Mouse (Mus musculus) CH12.LX (cell line): ENCODE results near the gene Cs. TPM values are rescaled to one million over a fixed set of nuclear protein-coding genes. Genes with fewer than 3 reads are reported as not detected.

ENCODE experiments used
- DNase-seq: peaks from one replicate; pipeline ENCODE4 v3.0.0-alpha.2; 2013; ENCODE audit errors: extremely low read depth
- H3K27ac ChIP-seq: 2 replicates; pipeline ENCODE4 v1.5.1; 2012; ENCODE audit warnings: low read depth, mild to moderate bottlenecking, control low read depth, moderate library complexity; ENCODE audit not compliant: insufficient read depth
- H3K27me3 ChIP-seq: replicated peaks from 2 replicates; pipeline ENCODE3; 2012; ENCODE audit warnings: inconsistent platforms
- H3K36me3 ChIP-seq, 2 experiments: replicated peaks in 1 of 2; 2 replicates each; pipeline versions ENCODE3 to v1.6.1; 2012; ENCODE audit warnings: inconsistent platforms in 1 of 2, low read length in 1 of 2, mild to moderate bottlenecking in 1 of 2, mixed read lengths in 1 of 2, moderate library complexity in 1 of 2; ENCODE audit not compliant: control insufficient read depth in 1 of 2, insufficient read depth in 1 of 2
- H3K4me1 ChIP-seq, 2 experiments: 2 replicates each; pipeline ENCODE4 v1.6.1; 2012; ENCODE audit warnings: inconsistent platforms in 1 of 2, moderate library complexity in 1 of 2; ENCODE audit not compliant: insufficient read depth in 2 of 2, control insufficient read depth in 1 of 2
- H3K4me2 ChIP-seq: 2 replicates; pipeline ENCODE4 v1.6.1; 2012; ENCODE audit warnings: low read depth, mild to moderate bottlenecking, control low read depth; ENCODE audit not compliant: poor library complexity, insufficient read depth, severe bottlenecking
- H3K4me3 ChIP-seq, 3 experiments: fragments of 150-350 bp in 1 of 3; sonication (generic) in 1 of 3; replicated peaks in 1 of 3; 2 replicates each; pipeline versions ENCODE3 to v1.5.1; 2011 to 2012; ENCODE audit warnings: low read depth in 2 of 3, low read length in 2 of 3, mild to moderate bottlenecking in 2 of 3, moderate library complexity in 2 of 3, control low read depth in 1 of 3, improper control_type of control experiment in 1 of 3, inconsistent platforms in 1 of 3, mixed read lengths in 1 of 3; ENCODE audit not compliant: poor library complexity in 1 of 3
- H3K79me2 ChIP-seq: replicated peaks from 2 replicates; pipeline ENCODE4 v1.6.1; 2012; ENCODE audit warnings: mild to moderate bottlenecking, moderate library complexity; ENCODE audit not compliant: control insufficient read depth, poor library complexity, insufficient read depth, severe bottlenecking; ENCODE audit errors: extremely low read depth
- H3K9ac ChIP-seq: 2 replicates; pipeline ENCODE4 v1.6.1; 2012; ENCODE audit warnings: low read depth, mild to moderate bottlenecking, control low read depth, moderate library complexity; ENCODE audit not compliant: insufficient read depth
- H3K9me3 ChIP-seq: replicated peaks from 2 replicates; pipeline ENCODE3; 2012; ENCODE audit warnings: low read length, inconsistent platforms, mixed read lengths
- BHLHE40 ChIP-seq: IDR thresholded peaks from 2 replicates; pipeline ENCODE4 v1.6.1; 2011; ENCODE audit warnings: mild to moderate bottlenecking, low read depth, low read length, improper control_type of control experiment
- CHD1 ChIP-seq: IDR thresholded peaks from 2 replicates; pipeline ENCODE4 v1.6.1; 2012; ENCODE audit warnings: low read depth, low read length, improper control_type of control experiment, inconsistent platforms
- CTCF ChIP-seq, 2 experiments: IDR thresholded peaks in 1 of 2; conservative IDR thresholded peaks in 1 of 2; 2 replicates each; pipeline ENCODE4 v1.5.1; 2011 to 2012; ENCODE audit warnings: low read depth in 2 of 2, low read length in 2 of 2, improper control_type of control experiment in 1 of 2, inconsistent platforms in 1 of 2, mild to moderate bottlenecking in 1 of 2, moderate library complexity in 1 of 2
- ETS1 ChIP-seq: conservative IDR thresholded peaks from 2 replicates; pipeline ENCODE4 v1.6.1; 2012; ENCODE audit warnings: low read depth, mild to moderate bottlenecking, inconsistent platforms, low read length, improper control_type of control experiment, moderate library complexity
- GABPA ChIP-seq: IDR thresholded peaks from 2 replicates; pipeline ENCODE4 v1.6.1; 2012; ENCODE audit warnings: low read depth, low read length, improper control_type of control experiment, inconsistent platforms; ENCODE audit not compliant: insufficient replicate concordance
- HCFC1 ChIP-seq: IDR thresholded peaks from 2 replicates; pipeline ENCODE4 v1.6.1; 2012; ENCODE audit warnings: low read depth, mild to moderate bottlenecking, inconsistent platforms, low read length, improper control_type of control experiment
- IRF4 ChIP-seq: IDR thresholded peaks from 2 replicates; pipeline ENCODE4 v1.6.1; 2014; ENCODE audit warnings: low read depth, mild to moderate bottlenecking, inconsistent platforms, low read length, improper control_type of control experiment
- JUN ChIP-seq: IDR thresholded peaks from 2 replicates; pipeline ENCODE4 v1.6.1; 2011; ENCODE audit warnings: low read depth, mild to moderate bottlenecking, low read length, improper control_type of control experiment, moderate library complexity; ENCODE audit not compliant: insufficient read depth
- MAX ChIP-seq: IDR thresholded peaks from 2 replicates; pipeline ENCODE4 v1.6.1; 2011; ENCODE audit warnings: low read length, improper control_type of control experiment
- MAZ ChIP-seq: IDR thresholded peaks from 2 replicates; pipeline ENCODE4 v1.6.1; 2012; ENCODE audit warnings: low read depth, mild to moderate bottlenecking, inconsistent platforms, low read length, improper control_type of control experiment, moderate library complexity
- MEF2A ChIP-seq: IDR thresholded peaks from 2 replicates; pipeline ENCODE4 v1.6.1; 2014; ENCODE audit warnings: low read depth, mild to moderate bottlenecking, inconsistent platforms, low read length, improper control_type of control experiment, borderline replicate concordance
- MXI1 ChIP-seq: IDR thresholded peaks from 2 replicates; pipeline ENCODE4 v1.6.1; 2011; ENCODE audit warnings: mild to moderate bottlenecking, low read depth, low read length, improper control_type of control experiment
- MYC ChIP-seq: IDR thresholded peaks from 2 replicates; pipeline ENCODE4 v1.6.1; 2011; ENCODE audit warnings: low read depth, mild to moderate bottlenecking, improper control_type of control experiment, low read length
- NELFE ChIP-seq: IDR thresholded peaks from 2 replicates; pipeline ENCODE4 v1.6.1; 2011; ENCODE audit warnings: low read depth, low read length, improper control_type of control experiment
- NRF1 ChIP-seq: IDR thresholded peaks from 2 replicates; pipeline ENCODE4 v1.6.1; 2014; ENCODE audit warnings: low read depth, mild to moderate bottlenecking, inconsistent platforms, low read length, improper control_type of control experiment, moderate library complexity
- POLR2A ChIP-seq: IDR thresholded peaks from 2 replicates; pipeline ENCODE4 v1.6.1; 2011; ENCODE audit warnings: low read depth, mild to moderate bottlenecking, improper control_type of control experiment, low read length
- RAD21 ChIP-seq: IDR thresholded peaks from 2 replicates; pipeline ENCODE4 v1.6.1; 2011; ENCODE audit warnings: low read depth, mild to moderate bottlenecking, low read length, improper control_type of control experiment, moderate library complexity
- RCOR1 ChIP-seq: conservative IDR thresholded peaks from 2 replicates; pipeline ENCODE4 v1.6.1; 2012; ENCODE audit warnings: low read depth, mild to moderate bottlenecking, inconsistent platforms, low read length, improper control_type of control experiment
- TBP ChIP-seq: conservative IDR thresholded peaks from 2 replicates; pipeline ENCODE4 v1.6.1; 2011; ENCODE audit warnings: low read depth, low read length, improper control_type of control experiment
- TCF12 ChIP-seq: IDR thresholded peaks from 2 replicates; pipeline ENCODE4 v1.6.1; 2014; ENCODE audit warnings: low read depth, mild to moderate bottlenecking, inconsistent platforms, low read length, improper control_type of control experiment
- UBTF ChIP-seq: IDR thresholded peaks from 2 replicates; pipeline ENCODE4 v1.6.1; 2012; ENCODE audit warnings: low read depth, mild to moderate bottlenecking, inconsistent platforms, low read length, improper control_type of control experiment, moderate library complexity
- USF2 ChIP-seq: conservative IDR thresholded peaks from 2 replicates; pipeline ENCODE4 v1.6.1; 2011; ENCODE audit warnings: low read depth, low read length, improper control_type of control experiment
- ZKSCAN1 ChIP-seq: IDR thresholded peaks from 2 replicates; pipeline ENCODE4 v1.6.1; 2012; ENCODE audit warnings: low read depth, inconsistent platforms, low read length, improper control_type of control experiment, borderline replicate concordance
- dilution Hi-C: fragments of 300-500 bp; cut with MboI; formaldehyde crosslinking; loops from 2 replicates; pipeline ENCODE4 v1.14.3; 2020; ENCODE audit warnings: low sequenced_read_pairs; ENCODE audit not compliant: extremely low pct_unique_long_range_greater_than_20kb, extremely low pct_ligation_motif_present
- in situ Hi-C: fragments of 300-500 bp; cut with MboI; formaldehyde crosslinking; loops from 3 replicates; pipeline ENCODE4 v1.14.3; 2019; ENCODE audit warnings: low sequenced_read_pairs, low pct_ligation_motif_present, low pct_unique_long_range_greater_than_20kb, mixed read lengths
- polyA plus RNA-seq: library from polyadenylated mRNA; unstranded; fragments of >175 nt; gene quantifications from 2 replicates; pipeline ENCODE4 v1.2.1, GENCODE M21; 2012; ENCODE audit warnings: low read depth; ENCODE audit not compliant: insufficient read length
- total RNA-seq, 2 experiments: library from RNA; depleted of rRNA; stranded (reverse); fragments of 300-350 nt in 1 of 2; fragments of >200 nt in 1 of 2; gene quantifications; 2 replicates each; pipeline ENCODE4 v1.2.3; 2012 to 2014

Cs gene
- total and polyA plus RNA-seq, 3 experiments: 131 to 240 (median 145) TPM

- peak; percentile 35; the same call in 1 of the 2 replicates for TF ChIP-seq BHLHE40
- TF ChIP-seq RCOR1: no peak
- TF ChIP-seq TCF12: no peak
- TF ChIP-seq HCFC1: peak; percentile 34; the same call in 1 of the 2 replicates
- TF ChIP-seq MAZ: 0 out of 2 replicates have a peak, but pooled peaks have one; percentile 68
- TF ChIP-seq ETS1: no peak
- TF ChIP-seq MAX: peak; percentile 50; the same call in 1 of the 2 replicates
- TF ChIP-seq, all 38 proteins: peak for 19
These were observed 2.0 kb upstream of the Cs start (continued) for GRCm38 (mm10) chr10:128335582-128335981.

DNA sequence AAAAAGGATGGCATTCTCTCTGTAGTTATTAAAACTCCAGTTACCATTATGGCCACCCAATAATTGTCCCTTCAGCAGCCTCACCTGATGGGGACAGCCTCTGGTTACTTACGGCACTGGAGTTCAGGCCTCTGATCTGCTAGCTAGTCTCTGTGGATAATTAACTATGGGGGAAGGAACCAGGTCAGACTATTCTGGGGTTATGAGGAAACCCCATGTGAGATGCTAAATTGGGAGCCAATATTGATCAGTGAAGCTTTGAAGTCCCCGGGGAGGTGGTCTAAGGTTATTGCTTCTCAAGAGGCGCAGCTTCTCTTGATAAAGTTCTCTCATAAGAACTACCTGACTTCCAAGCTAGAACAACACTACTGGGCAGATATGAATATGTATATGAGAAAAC is 1.3 kb upstream of the Cs start:
- in situ Hi-C loops: no loop called here
- Histone ChIP-seq H3K79me2 (peaks cover 33% of the 10 kb centered on the region), H3K4me1 (peaks cover 10 to 33% of the 10 kb centered on the region in 2 experiments), H3K36me3 (peaks cover 3 to 14% of the 10 kb centered on the region in 2 experiments), H3K27ac (no peak overlapping the region), H3K4me2 (peak overlapping the region; percentile 48), H3K9ac (peak overlapping the region; percentile 86; the same call in 1 of the 2 replicates), H3K27me3 (no peaks in the 10 kb centered on the region), H3K4me3 (no peak overlapping the region), H3K9me3 (no peaks in the 10 kb centered on the region)
- no peak for DNase-seq
- TF ChIP-seq CTCF (conservative IDR thresholded peaks at IDR 0.05 in 1 of 2, IDR thresholded peaks at IDR 0.05 in 1 of 2; ENCODE audit: low read depth in 2 of 2, low read length in 2 of 2): no peak
- peak; percentile 65 for TF ChIP-seq MEF2A
- dilution Hi-C loops: no loop called here

GRCm38 (mm10) chr10:128336597-128336996 is 937 bp upstream of the Cs start:
- H3K27ac ChIP-seq: no peak overlapping the region
- H3K4me3 ChIP-seq: peak overlapping the region; percentile 83 to 94 (median 94)
- dilution Hi-C loops: no loop called here
- H3K27me3 ChIP-seq: no peaks in the 10 kb centered on the region
- TF ChIP-seq USF2 (no peak), TBP (no peak), MAX (no peak), MXI1 (no peak), NRF1 (no peak), IRF4 (no peak), MYC (no peak), UBTF (no peak), HCFC1 (no peak), POLR2A (no peak), RAD21 (no peak), NELFE (no peak), ZKSCAN1 (no peak), BHLHE40 (no peak), RCOR1 (no peak), JUN (no peak), CTCF (conservative IDR thresholded peaks at IDR 0.05 in 1 of 2, IDR thresholded peaks at IDR 0.05 in 1 of 2; ENCODE audit: low read depth in 2 of 2, low read length in 2 of 2) (no peak), GABPA (no peak), CHD1 (no peak), ETS1 (no peak)
- peak overlapping the region; percentile 82 for H3K4me2 ChIP-seq
- H3K9ac ChIP-seq: peak overlapping the region; percentile 86
- peaks cover 37% of the 10 kb centered on the region for H3K79me2 ChIP-seq
- peaks cover 10 to 37% of the 10 kb centered on the region in 2 experiments for H3K4me1 ChIP-seq
- H3K9me3 ChIP-seq: no peaks in the 10 kb centered on the region
- DNase-seq: no peak
- H3K36me3 ChIP-seq: peaks cover 3 to 18% of the 10 kb centered on the region in 2 experiments
- in situ Hi-C loops: no loop called here
